Mouse (Mus musculus): ENCODE results near the gene Snx14.

Snx14 gene

GRCm38 (mm10) chr9:88380076-88380475 lies 58.7 kb downstream of the Snx14 start:
- no peak for DNase-seq

GRCm38 (mm10) chr9:88379057-88379456 lies 59.7 kb downstream of the Snx14 start:
- DNase-seq: no peak

GRCm38 (mm10) chr9:88377483-88377882 lies 61.3 kb downstream of the Snx14 start:
- DNase-seq: no peak

- DNase-seq: no peak
These were observed 65.8 kb downstream of the Snx14 start for GRCm38 (mm10) chr9:88373001-88373400.

- no peak for DNase-seq
These were observed 67.6 kb downstream of the Snx14 start for GRCm38 (mm10) chr9:88371201-88371600.

GRCm38 (mm10) chr9:88369666-88370065 lies 69.1 kb downstream of the Snx14 start:
- no peak for DNase-seq

GRCm38 (mm10) chr9:88368476-88368875 lies 70.3 kb downstream of the Snx14 start:
- DNase-seq: no peak

- no peak for DNase-seq
These were observed 71.0 kb downstream of the Snx14 start for GRCm38 (mm10) chr9:88367751-88368150.

GRCm38 (mm10) chr9:88367322-88367721 lies 71.4 kb downstream of the Snx14 start:
- no peak for DNase-seq

- peak; percentile 20 to 30 for DNase-seq
These were observed 71.9 kb downstream of the Snx14 start for GRCm38 (mm10) chr9:88366819-88367218.

- peak in 1 of 2 experiments; percentile 20 for DNase-seq
These were observed 72.5 kb downstream of the Snx14 start for GRCm38 (mm10) chr9:88366308-88366707.

- no peak for DNase-seq
These were observed 75.7 kb downstream of the Snx14 start for GRCm38 (mm10) chr9:88363102-88363501.

- no peak for DNase-seq
These were observed 76.5 kb downstream of the Snx14 start for GRCm38 (mm10) chr9:88362055-88362850.

- DNase-seq: peak; percentile 32 to 48
These were observed 77.4 kb downstream of the Snx14 start for GRCm38 (mm10) chr9:88361211-88361909.

- DNase-seq: no peak
These were observed 79.6 kb downstream of the Snx14 start for GRCm38 (mm10) chr9:88359140-88359539.

GRCm38 (mm10) chr9:88357173-88357572 lies 81.6 kb downstream of the Snx14 start:
- no peak for DNase-seq

- no peak for DNase-seq
These were observed 85.3 kb downstream of the Snx14 start for GRCm38 (mm10) chr9:88353459-88353858.

GRCm38 (mm10) chr9:88352741-88353140 lies 86.0 kb downstream of the Snx14 start:
- DNase-seq: no peak

- DNase-seq: no peak
These were observed 87.6 kb downstream of the Snx14 start for GRCm38 (mm10) chr9:88351163-88351562.

- DNase-seq: no peak
These were observed 88.4 kb downstream of the Snx14 start for GRCm38 (mm10) chr9:88350317-88350716.

- no peak for DNase-seq
These were observed 90.1 kb downstream of the Snx14 start for GRCm38 (mm10) chr9:88348623-88349022.

- no peak for DNase-seq
These were observed 91.9 kb downstream of the Snx14 start for GRCm38 (mm10) chr9:88346857-88347256.

GRCm38 (mm10) chr9:88344424-88344823 lies 94.3 kb downstream of the Snx14 start:
- no peak for DNase-seq

GRCm38 (mm10) chr9:88342701-88343100 lies 96.1 kb downstream of the Snx14 start:
- no peak for DNase-seq
